Mouse (Mus musculus) liver, embryonic 14.5 days (tissue): ENCODE results near the gene Gm6034. TPM values are rescaled to one million over a fixed set of nuclear protein-coding genes. Genes with fewer than 3 reads are reported as not detected.
"Not testable (repeated sequence)": the region's sequence is repeated elsewhere in the genome, so short reads cannot be mapped to it uniquely, and the experiment has no call there.

Experiments used
- ATAC-seq: fragments of 200-750 bp; cut with Nextera tagmentation; 2 replicates; pipeline ENCODE4 v1.8.0; 2017; ENCODE audit warnings: moderate number of reproducible peaks, mild to moderate bottlenecking, moderate library complexity; ENCODE audit not compliant: insufficient read depth
- DNase-seq, 3 experiments: peaks; one replicate each; pipeline ENCODE4 v3.0.0-alpha.2; 2012 to 2013; ENCODE audit warnings: low read depth in 3 of 3, low spot score in 3 of 3
- H3K27ac ChIP-seq: fragments of 300-500 bp; sonication (generic); 2 replicates; pipeline ENCODE4 v1.5.1; 2014; ENCODE audit warnings: moderate library complexity, mild to moderate bottlenecking, control low read depth, inconsistent platforms
- H3K27me3 ChIP-seq: fragments of 300-500 bp; sonication (generic); 2 replicates; pipeline ENCODE4 v1.6.1; 2014; ENCODE audit warnings: mild to moderate bottlenecking, low read length, moderate library complexity; ENCODE audit not compliant: control insufficient read depth, insufficient read depth
- H3K36me3 ChIP-seq: fragments of 300-500 bp; sonication (generic); replicated peaks from 2 replicates; pipeline ENCODE4 v1.6.1; 2014; ENCODE audit warnings: low read depth; ENCODE audit not compliant: control insufficient read depth, insufficient read depth
- H3K4me1 ChIP-seq, 2 experiments: fragments of 200-500 bp in 1 of 2; fragments of 300-500 bp in 1 of 2; sonication (generic) in 1 of 2; replicated peaks; 2 replicates each; pipeline ENCODE4 v1.6.1; 2012 to 2014; ENCODE audit warnings: antibody characterized with exemption in 1 of 2, inconsistent platforms in 1 of 2, low read length in 1 of 2; ENCODE audit not compliant: control insufficient read depth in 2 of 2, insufficient read depth in 2 of 2
- H3K4me2 ChIP-seq: fragments of 300-500 bp; sonication (generic); 2 replicates; pipeline ENCODE4 v1.6.1; 2014; ENCODE audit warnings: low read depth, mild to moderate bottlenecking, control low read depth, moderate library complexity
- H3K4me3 ChIP-seq, 2 experiments: fragments of 200-500 bp in 1 of 2; fragments of 300-500 bp in 1 of 2; sonication (generic) in 1 of 2; 2 replicates each; pipeline ENCODE4 v1.5.1; 2012 to 2014; ENCODE audit warnings: low read depth in 2 of 2, low read length in 2 of 2, mild to moderate bottlenecking in 2 of 2, control low read depth in 1 of 2, inconsistent platforms in 1 of 2, moderate library complexity in 1 of 2; ENCODE audit not compliant: insufficient read depth in 1 of 2
- H3K9ac ChIP-seq: fragments of 300-500 bp; sonication (generic); replicated peaks from 2 replicates; pipeline ENCODE4 v1.6.1; 2014; ENCODE audit warnings: mild to moderate bottlenecking, control low read depth, moderate library complexity
- H3K9me3 ChIP-seq: fragments of 300-500 bp; sonication (generic); 2 replicates; pipeline ENCODE4 v1.6.1; 2016; ENCODE audit warnings: low read length, mixed read lengths; ENCODE audit not compliant: control insufficient read depth
- CTCF ChIP-seq: IDR thresholded peaks from 2 replicates; pipeline ENCODE4 v1.5.1; 2016; ENCODE audit warnings: antibody characterized with exemption, low read depth, control low read depth
- EP300 ChIP-seq: IDR thresholded peaks from 2 replicates; pipeline ENCODE4 v1.6.1; 2016; ENCODE audit warnings: antibody characterized with exemption, low read depth
- WGBS: fragments of 180-500 bp; shearing (Covaris S2); extraction: QIAGEN DNeasy Blood & Tissue Kit; methylation state at CpG from one replicate; pipeline ENCODE4 v1.1.7; 2014; ENCODE audit not compliant: insufficient replicate concordance; 5-methylcytosine and 5-hydroxymethylcytosine counted together
- polyA plus RNA-seq, 2 experiments: library from polyadenylated mRNA; depleted of rRNA in 1 of 2; stranded (reverse) in 1 of 2; unstranded in 1 of 2; fragments of >200 nt; fragmentation: Nextera tagmentation in 1 of 2; extraction: Ambion mirVana in 1 of 2; gene quantifications; 2 replicates each; pipeline versions ENCODE4 v1.2.1 to v1.2.3; 2012 to 2014

Gene Gm6034
- polyA plus RNA-seq, 2 experiments: not detected

- Histone ChIP-seq H3K36me3 (peaks cover 15% of the 10 kb centered on the region), H3K4me2 (peak overlapping the region; percentile 54), H3K9ac (peak overlapping the region; percentile 34; the same call in 1 of the 2 replicates), H3K4me3 (no peak overlapping the region; a peak in 1 of 4 replicates), H3K9me3 (peaks cover 16% of the 10 kb centered on the region), H3K4me1 (peaks cover 42 to 54% of the 10 kb centered on the region in 2 experiments), H3K27me3 (no peaks in the 10 kb centered on the region), H3K27ac (peak overlapping the region; percentile 91)
- WGBS: 74% methylated on average over 12 of the region's 12 CpGs
- TF ChIP-seq EP300: no peak
- no peak for TF ChIP-seq CTCF
- ATAC-seq: peak; percentile 62
- DNase-seq: peak in 1 of 3 experiments; percentile 45
Measured at GRCm38 (mm10) chr17:36001121-36001897, 41.5 kb upstream of the Gm6034 start.

- DNase-seq (peak; percentile 80 to 91 (median 86)), ATAC-seq (peak; percentile 83)
Measured at GRCm38 (mm10) chr17:36001966-36002365, 40.8 kb upstream of the Gm6034 start.

DNA sequence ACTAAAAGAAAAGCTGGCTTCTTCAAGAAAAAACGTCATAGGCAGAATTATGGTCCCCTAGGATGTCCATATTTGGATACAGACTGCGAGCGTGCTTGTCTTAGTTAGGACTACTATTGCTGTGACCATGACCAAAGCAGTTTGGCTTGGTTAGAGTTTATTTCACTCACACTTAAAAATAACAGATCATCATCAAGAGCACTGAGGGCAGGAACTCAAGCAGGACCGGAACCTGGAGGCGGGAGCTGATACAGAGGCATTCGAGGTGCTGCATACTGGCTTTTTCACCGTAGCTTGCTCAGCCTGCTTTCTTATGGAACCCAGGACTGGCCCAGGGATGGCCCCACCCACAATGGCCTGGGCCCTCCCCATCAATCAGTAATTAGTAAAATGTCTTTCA lies 39.4 kb upstream of the Gm6034 start:
- H3K4me1 ChIP-seq: peaks cover 30 to 41% of the 10 kb centered on the region in 2 experiments
- no peak overlapping the region for H3K4me3 ChIP-seq
- TF ChIP-seq CTCF: no peak
- TF ChIP-seq EP300: no peak
- no peak overlapping the region for H3K27ac ChIP-seq
- 91% methylated on average over 7 of the region's 7 CpGs for WGBS
- no peak for DNase-seq
- peaks cover 15% of the 10 kb centered on the region for H3K36me3 ChIP-seq
- H3K9me3 ChIP-seq: peaks cover 22% of the 10 kb centered on the region
- H3K9ac ChIP-seq: no peak overlapping the region
- no peak overlapping the region for H3K4me2 ChIP-seq
- ATAC-seq: no peak
- no peaks in the 10 kb centered on the region for H3K27me3 ChIP-seq

More at GRCm38 (mm10) chr17:36001966-36002365, 40.8 kb upstream of the Gm6034 start:
- Histone ChIP-seq H3K4me2 (peak overlapping the region; percentile 54), H3K36me3 (peaks cover 15% of the 10 kb centered on the region), H3K4me1 (peaks cover 42 to 54% of the 10 kb centered on the region in 2 experiments), H3K4me3 (peak overlapping the region in 1 of 2 experiments; percentile 10; a peak in 2 of 4 replicates), H3K9ac (peak overlapping the region; percentile 23; the same call in 1 of the 2 replicates), H3K9me3 (peaks cover 22% of the 10 kb centered on the region), H3K27me3 (no peaks in the 10 kb centered on the region), H3K27ac (peak overlapping the region; percentile 91)
- WGBS: 41% methylated on average over 6 of the region's 6 CpGs
- TF ChIP-seq CTCF: no peak
- peak; percentile 86 for TF ChIP-seq EP300

- not testable (repeated sequence) for H3K27ac ChIP-seq, H3K9ac ChIP-seq, H3K27me3 ChIP-seq, H3K4me3 ChIP-seq, DNase-seq, ATAC-seq, H3K4me2 ChIP-seq
- Histone ChIP-seq H3K36me3 (peaks cover 15% of the 10 kb centered on the region), H3K4me1 (peaks cover 26 to 32% of the 10 kb centered on the region in 2 experiments), H3K9me3 (peaks cover 22% of the 10 kb centered on the region)
- 92% methylated on average over 7 of the region's 7 CpGs for WGBS
Measured at GRCm38 (mm10) chr17:36004409-36004808, 38.4 kb upstream of the Gm6034 start.

DNA sequence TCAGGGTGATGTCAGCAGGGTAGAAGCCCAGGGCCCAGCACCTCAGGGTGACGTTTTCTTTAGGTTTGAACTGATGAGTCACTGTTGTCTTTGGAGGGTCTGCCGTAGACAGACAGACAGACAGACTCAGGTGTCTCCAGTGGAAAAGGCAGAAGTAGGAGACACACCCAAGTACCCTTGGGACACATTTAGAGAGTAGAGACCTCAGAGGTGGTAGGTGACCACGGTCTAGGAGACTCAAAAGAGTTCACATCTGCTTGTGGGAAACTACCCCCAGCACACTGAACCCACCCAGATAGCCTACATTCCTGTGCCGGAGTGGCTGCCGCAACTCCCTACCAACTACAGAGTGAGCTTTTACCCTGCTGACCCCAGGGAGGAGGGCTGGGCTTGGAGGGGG lies 27.8 kb upstream of the Gm6034 start:
- 85% methylated on average over 5 of the region's 5 CpGs for WGBS
- ATAC-seq (no peak), DNase-seq (no peak)
- Histone ChIP-seq H3K9me3 (no peaks in the 10 kb centered on the region), H3K4me3 (no peak overlapping the region), H3K36me3 (peaks cover 28% of the 10 kb centered on the region), H3K4me2 (no peak overlapping the region), H3K27me3 (no peaks in the 10 kb centered on the region), H3K9ac (no peak overlapping the region), H3K4me1 (peaks cover 10% of the 10 kb centered on the region in 2 experiments), H3K27ac (no peak overlapping the region)
- TF ChIP-seq EP300 (no peak), CTCF (no peak)
